Mouse (Mus musculus) c-Kit-positive CD71-negative TER-119-negative erythroid progenitor cells, embryonic 14.5 days (primary cell): ENCODE results near the gene Tmem131.
"Not testable (repeated sequence)": the region's sequence is repeated elsewhere in the genome, so short reads cannot be mapped to it uniquely, and the experiment has no call there.

Source experiments
- DNase-seq: peaks from one replicate; pipeline ENCODE4 v3.0.0-alpha.2; 2013; ENCODE audit warnings: low read depth

Tmem131 gene

DNA sequence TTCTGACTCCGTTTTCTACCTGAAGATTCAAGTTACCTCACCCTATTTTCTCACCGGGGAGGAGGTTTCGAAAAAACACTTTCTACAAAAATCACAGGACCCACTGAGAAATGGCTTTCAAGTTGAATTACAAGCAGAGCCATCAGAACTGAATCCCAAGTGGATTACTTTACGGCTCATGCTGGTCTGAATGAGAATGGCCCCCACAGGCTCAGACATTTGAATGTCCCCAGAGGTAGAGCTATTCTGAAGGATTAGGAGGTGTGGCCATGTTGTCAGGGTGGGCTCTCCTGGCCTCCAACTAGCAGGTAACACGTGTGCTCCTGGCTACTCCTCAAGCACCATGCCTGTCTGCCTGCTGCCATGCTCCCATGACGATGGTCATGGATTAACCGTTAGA is 109.4 kb downstream of the Tmem131 start:
- no peak for DNase-seq

DNA sequence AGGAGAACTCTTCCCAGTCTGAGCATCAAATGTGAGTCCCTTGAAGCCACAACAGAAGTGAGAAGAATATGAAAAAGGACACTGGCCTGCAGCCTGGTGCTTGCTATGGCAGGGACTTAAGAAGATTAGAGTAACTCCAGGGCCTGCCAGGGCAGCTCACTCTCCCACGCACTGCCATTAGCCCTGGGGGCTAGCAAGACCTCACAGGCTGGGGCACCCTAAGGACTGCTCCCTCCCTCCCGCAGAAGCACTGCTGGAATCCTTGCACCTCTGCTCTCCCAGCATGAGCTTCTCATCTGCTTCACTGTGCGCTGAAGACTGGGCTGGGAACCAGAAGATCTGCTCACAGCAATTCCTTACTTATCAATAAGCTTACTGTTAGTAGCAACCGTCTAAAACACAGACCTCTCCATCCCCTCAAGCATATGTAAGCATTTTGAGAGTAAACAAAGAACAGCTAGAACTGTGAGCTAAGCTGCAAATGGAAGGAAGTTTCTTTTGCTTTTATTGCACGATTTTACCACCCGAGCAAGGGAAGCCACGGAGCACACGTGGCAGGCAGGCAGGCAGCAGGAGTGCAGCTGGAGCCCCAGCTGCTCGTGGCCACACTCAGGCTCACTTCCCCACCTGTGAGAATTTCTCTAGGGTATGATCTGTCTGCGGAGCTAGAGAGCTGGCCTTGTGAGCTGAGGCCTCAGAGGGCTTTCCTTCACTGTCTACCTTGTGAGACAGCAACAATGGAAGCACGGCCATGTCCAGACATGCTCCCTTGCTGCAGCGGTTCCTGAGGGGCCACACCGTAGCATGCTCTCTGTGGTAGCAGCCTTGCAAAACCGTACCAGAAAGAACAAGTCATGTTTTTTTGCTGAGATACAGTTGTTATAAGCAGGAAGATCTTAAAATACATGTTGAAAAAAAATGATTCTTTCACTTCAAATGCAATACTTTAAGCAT is 112.3 kb downstream of the Tmem131 start:
- no peak for DNase-seq

DNA sequence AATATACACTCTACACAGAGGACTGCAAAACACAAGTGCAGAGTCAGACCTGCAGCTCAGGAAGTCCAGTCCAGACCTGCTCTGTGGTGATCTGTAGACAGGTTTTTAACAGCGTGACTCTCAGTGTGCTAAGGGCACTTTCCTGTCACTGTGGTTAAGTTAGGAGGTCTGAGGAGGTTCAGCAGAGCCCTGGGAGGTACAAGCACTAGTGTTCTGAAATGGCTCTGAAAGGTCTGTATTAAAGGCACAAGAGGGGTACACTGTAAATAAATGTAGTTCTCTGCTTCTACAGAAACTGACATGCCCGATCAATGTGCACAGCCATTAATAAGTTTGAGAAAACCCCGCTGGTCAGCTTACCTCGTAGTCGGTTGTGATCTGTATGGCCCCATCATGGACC is 119.1 kb downstream of the Tmem131 start:
- DNase-seq: no peak

DNA sequence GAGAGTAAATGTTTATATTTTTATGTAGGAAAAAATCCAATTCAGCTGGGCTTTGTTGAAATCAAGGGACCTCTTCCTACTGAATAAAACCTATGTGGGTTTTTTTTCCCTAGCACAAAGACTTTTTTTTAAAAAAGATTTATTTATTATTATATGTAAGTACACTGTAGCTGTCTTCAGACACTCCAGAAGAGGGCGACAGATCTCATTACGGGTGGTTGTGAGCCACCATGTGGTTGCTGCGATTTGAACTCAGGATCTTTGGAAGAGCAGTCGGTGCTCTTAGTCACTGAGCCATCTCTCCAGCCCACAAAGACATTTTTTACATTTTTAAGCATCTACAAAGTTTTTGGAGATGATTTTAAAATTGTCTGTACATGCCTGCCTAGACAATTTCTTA is 121.5 kb downstream of the Tmem131 start:
- DNase-seq: not testable (repeated sequence)

DNA sequence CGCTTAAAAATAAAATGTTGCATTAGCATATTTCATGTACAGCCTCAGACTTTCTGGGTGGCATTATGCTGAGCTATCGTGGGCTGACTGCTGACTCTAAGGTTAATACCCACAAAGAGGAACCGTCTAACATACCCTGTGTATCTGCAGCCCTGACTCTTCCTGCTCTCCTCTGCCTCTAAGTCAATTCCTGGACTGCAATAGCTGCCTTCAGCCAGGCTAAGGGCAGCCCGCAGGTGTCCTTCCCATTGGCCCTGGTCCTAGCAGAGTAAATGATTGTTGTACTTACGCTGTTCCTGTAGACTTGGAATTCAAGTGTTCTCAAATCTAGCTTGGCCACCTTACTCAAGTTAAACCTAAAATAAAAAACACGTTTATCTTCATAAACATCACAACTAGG is 128.3 kb downstream of the Tmem131 start:
- DNase-seq: no peak

DNA sequence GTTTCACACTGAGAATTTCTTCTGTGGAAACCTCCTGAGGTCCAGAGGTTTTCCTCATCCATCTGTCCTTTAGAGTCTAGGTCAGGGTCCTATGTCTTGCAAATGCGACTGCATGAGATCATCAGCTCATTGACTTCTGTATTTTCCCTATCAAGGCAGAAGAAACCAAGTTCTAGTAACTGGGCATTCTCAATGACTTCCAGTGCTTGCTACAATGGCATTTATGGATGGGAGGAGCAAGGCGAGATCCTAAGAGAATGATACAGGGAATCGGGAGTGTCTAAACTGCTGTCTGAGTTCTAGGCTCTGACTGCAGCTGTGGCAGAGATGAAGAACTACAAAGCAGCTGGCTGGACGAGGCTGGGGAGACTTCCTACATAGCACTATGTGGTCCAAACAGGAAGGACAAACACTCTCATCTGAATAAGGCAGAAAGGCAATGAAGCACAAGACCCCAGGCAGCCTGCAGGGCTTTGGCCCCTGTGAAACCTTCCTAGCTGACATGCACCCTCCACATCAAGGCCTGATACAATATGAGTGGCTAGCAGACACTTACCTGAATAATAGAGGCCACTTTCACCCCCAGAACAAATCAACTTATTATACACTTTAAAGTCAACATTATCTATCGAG is 129.1 kb downstream of the Tmem131 start:
- DNase-seq: no peak

DNA sequence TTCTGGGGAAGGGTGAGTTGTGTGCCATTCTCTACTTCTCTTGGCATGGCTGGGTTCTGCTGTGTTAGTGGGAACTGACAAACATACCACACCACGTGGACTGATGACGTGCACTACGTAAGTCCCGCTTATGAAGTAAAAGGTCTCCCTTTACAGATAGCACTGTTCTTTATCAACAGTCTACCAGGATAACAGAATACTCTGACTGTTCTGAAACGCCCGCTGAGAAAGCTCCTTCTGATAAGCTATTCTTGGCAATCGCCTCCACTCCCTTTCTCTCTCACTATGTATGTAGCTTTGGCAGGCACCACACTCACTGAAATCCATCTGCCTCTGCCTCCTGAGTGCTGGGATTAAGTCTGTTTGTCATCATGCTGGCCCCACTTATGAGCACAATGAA is 130.1 kb downstream of the Tmem131 start:
- DNase-seq: no peak

DNA sequence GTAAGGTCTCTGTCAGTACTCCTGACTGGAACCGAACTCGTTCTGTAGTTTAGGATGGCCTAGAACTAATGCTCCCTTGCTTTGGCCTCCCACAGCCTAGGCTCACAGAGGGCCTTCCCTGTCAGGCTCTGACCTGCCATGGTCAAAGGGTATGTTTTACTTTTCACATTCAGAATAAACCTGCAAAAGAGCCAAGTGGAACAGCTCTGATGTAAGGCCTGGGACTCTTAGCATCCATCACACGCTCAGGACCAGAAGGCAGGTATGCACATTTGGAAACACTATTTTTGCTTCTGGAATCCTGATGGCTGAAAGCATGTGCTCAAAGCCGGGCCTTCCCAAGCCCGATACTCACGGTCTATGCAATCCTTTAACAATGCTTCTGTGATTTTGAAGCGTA is 131.7 kb downstream of the Tmem131 start:
- no peak for DNase-seq

DNA sequence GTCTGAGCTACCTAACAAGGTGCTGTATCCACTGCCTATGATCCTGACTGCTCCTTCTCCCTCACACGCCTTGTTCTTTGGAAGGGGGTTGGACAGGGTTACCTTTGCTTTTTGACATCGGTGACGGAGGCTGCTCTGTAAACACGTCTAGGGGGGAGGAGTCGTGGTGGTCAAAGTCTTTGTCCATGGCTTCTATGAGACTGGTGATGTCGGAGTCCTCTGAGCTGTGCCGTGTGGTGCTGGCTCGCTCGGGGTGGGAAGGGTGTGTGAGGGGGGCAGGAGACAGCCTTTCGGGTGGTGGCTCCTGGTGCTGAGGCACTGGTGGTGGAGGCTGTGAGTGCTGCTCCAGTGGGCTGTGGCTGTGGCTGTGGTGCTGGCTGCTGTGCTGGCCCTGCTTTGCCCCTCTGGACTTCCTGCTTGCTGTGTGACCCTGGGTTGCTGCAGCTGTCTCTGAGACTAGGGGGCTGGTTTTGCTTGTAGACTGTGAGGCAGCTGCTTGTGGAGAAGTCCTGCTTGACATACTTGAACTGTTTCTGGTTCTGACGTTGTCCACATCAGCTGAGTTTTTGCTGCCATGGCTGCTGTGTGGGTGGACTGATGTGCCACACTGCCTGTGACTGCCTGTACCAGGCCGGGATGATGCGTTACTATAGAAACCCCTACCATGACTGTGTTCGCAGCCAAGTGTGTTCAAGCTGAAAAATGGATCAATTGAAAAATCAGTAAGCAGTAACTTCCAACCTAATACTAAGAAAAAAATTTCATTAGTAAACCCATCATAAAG is 135.5 kb downstream of the Tmem131 start:
- DNase-seq: no peak

DNA sequence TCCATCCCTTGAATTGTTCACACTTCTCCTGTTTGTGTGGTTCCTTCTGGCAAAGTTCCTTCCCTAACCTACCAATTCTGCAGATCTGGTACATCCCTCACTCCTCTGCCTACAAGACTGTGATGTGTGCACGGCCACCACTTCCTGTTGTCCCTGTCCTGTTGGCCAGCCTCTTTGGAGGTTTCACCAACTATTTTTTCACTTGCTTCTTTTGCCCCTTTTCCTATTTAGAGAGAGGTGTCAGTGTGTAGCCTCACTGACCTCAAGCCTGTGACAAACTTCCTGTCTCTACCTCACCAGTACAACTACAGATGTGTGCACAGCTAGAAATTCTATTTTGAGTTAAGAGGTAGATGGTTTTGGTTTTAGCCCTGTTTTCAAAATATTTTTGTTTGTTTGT is 136.4 kb downstream of the Tmem131 start:
- DNase-seq: no peak

DNA sequence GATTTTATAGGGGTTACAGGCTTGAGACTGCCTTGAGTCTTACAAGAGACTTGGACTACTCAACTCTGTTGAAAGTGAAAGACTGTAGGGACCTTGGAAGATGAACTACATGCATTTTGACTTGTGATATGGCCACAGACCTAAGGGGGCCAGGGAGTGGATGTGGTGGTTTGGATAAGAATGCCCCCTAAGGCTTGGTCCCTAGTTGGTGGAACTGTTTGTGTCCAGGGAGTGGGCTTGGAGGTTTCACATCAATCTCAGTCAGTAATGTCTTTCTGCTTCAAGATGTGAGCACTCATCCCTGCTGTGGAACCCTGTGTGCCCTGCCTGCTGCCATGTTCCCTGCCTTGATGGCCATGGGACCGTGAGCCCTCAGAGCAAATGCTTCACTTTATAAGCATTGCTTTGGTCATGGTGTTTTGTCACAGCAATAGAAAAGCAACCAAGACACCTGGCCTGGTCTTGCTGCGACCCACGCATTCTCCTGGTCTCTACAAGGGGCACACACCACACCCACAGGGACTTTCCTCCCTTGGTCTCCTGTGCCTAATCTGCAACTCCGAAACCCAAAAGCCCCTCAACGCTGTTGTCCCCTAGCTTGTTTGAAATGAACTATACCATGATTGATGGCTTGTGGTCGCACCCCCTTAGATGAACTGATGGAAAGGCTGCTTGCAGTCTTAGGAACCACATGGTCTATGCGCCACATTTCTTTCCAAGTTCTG is 137.1 kb downstream of the Tmem131 start:
- DNase-seq: no peak

DNA sequence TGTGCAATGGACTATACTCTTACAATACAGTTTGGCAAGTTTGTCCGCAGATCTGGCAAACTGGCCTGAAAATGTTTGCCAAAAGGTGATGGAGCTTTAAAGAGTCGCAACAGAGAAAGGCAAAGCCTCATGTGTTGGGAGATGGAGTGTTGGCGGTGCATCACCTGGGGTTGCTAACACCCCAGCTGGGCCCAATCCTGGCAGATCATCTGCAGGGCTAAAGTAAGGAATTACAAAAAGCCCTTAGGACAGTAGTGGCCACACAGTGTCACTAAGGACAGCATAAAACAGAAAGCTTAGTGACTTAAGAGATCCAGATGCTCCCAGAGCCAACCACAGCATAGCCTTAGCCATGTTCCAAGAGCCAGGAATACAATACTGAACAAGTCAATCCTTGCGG is 138.6 kb downstream of the Tmem131 start:
- DNase-seq: no peak

DNA sequence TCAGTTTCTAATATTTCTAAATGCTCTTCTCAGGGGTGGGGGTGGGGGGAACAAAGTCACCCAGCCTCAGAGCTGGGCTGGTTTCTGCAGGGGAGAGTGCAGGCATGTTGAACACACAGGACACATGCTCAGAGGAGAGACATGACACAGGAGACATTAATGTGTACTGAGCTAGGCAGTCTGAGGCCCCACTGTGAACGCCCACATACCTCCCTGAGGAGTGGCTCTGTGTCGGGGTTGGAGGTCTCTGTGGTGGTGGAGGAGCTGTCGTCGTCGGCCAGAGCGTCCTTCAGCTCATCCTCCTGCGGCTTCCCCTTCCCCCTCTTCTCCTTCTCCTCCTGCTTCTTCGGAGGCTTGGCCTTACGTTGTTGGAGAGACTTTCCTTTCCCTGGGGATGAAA is 139.2 kb downstream of the Tmem131 start:
- no peak for DNase-seq

DNA sequence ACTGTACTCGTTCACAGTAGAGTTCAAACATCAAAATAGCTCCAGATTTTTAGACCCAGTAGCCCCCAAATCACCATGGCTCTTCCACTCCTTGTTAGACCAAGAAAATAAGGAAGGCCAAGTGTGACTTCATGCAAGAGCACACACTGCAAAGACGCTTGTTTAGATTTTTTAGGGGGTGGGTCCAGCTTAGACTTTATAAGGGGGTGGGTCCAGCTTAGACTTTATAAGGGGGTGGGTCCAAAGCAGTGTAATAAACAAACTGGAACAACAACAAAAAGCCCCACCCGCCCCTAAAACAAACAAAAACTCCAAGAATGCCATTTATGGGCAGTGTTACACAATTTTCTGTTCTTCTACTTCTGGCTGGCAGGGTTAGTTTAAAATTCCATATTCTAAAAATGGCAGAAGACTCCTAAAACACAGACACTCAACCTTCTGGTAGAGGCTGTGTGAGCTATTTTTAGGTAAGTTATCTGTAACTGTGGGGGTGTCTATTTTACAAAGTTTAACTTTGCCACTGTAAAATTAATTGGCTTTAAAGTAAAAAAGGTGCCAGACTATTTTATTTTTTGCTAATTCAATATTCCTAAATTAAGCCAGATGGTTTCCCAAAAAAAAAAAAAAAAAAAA is 143.0 kb downstream of the Tmem131 start:
- DNase-seq: no peak

DNA sequence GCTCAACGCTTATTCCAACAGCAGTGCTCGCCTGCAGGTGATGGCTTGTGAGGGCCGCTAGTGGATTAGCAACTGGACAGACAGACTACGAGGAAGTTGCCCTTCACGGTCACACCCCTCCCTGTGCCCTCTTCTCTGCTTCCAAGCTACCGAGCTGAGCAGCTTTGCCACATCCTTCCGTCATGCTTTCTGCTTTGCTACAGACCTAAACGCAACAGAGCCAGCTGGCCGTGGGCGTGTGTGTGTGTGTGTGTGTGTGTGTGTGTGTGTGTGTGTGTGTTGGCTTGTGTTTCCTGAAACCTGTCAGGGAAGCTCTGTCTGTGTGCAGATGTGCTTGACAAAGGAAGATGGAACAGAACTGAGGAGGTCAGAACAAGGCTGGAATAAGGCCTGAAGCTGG is 146.0 kb downstream of the Tmem131 start:
- DNase-seq: no peak

DNA sequence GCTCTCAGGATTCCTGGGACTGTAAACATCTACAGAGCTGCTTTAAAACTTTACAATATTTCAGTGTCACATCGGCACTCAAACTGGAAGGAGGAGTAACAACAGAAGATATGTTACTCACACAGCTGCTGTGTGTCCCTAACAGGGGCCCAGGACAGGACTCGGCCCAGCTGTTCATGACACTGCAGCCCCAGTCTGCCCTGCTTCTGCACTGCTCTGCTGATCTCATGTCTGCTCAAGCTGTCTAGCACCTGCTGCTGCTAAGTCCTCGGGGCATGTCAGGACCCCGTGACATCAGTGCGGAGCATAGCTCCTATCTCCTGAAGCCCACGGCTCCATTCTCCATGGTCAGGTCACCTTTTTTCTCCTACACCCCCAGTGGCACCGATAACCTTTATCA is 146.8 kb downstream of the Tmem131 start:
- no peak for DNase-seq

DNA sequence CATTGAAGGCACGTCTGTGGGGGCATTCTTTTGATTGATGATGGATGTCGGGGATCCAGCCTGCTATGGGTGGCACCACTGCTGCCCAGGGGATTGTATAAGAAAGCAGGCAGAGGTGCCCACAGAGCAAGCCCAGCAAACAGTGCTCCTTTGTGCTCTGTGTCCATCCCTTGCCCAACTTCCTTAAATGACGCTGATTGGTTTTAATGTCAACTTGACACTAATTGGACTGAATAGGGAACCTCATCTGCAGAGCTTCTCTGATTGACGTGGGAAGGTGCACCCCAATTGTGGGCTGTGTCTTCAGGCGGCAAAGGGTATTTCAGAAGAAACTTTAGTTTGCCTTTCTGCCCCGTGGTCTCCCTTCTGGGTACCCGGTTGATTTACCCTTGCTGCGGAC is 154.1 kb downstream of the Tmem131 start:
- DNase-seq: no peak

DNA sequence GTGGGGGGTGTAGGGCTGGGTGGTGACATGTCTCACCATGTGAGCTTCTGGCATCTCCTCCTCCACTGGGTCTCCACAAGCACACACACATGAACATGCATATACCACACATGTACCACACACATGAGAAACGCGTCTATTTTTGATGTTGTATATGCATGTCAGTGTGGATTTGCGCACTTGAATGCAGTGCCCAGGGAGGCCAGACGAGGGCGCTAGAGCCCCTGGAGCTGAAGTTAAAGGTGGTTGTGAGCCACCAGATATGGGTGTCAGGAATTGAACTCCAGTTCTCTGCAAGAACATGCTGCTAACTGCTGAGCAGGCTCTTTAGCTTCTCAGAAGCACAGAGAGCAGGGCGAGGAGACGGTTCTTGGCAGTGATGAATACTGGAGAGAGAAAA is 157.1 kb downstream of the Tmem131 start:
- DNase-seq: no peak

DNA sequence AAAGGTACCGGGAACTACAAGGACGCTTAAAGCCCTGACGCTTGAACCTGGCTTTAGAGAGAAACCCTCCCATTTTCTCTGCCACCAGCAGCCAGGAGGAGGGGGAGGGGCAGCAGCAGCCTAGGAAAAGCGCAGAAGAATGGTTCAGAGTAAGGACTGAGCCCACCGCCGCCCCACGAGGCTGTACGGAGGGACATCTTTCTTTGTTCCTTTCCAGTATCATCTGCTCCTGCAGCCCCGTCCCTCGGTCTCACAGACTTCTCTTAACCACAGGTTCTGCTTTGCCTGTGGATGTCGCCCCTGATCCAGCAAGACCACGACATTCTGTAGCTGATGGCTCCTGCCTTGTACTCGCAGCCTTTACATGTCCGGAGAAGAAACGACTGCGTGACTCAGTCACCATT is 158.2 kb downstream of the Tmem131 start:
- no peak for DNase-seq

DNA sequence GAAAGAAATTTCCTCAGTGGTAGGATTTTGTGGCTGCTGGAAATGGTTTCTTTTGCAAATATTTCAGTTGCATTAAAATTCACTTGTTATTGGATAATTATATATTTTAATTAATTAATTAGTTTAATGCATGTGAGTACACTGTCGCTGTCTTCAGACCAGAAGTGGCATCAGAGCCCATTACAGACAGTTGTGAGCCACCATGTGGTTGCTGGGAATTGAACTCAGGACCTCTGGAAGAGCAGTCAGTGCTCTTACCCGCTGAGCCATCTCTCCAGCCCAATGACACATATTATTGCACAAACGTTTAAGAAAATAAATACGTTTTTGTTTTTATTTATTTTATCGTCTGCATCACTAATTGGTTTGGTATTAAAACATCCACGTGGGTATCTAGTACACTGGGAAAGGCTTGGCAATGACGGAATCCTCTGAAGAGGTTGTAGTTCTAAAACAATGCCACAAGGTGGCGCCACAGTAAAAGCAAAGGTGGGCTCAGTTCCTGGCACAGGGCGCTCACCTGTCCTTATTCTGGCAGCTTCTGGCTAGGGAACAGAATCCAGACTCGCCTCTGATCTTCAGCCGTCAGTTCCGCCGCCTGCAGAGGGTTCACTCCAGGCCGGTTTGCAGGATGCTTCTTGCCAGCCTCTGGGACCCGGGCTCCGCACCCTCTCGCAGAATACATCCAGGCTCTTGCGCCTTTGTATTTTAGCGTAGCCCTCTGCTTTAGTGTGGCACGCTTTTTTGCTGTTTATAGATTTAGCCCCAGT is 158.9 kb downstream of the Tmem131 start:
- DNase-seq: peak; percentile 68

DNA sequence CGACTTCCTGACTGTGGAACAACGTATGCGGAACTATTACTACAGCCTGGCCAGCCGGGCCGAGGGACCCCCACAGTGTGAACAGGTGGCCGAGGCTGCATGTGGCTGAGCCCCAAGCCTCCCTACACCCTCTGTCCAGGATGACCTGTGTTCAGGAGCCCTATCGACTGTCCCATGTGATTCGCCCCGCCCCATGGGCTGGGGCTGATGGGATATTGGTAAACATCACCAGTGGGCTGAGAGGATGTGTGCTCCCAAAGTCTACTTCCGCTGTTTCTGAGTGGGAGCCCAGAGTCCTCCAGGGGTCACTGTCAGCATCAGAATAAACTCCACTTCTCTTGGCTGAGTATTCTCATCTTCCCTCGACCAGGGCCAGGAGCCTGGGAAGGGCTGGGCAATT is 161.0 kb downstream of the Tmem131 start:
- no peak for DNase-seq
